Mouse (Mus musculus) stomach, postnatal 0 days (tissue): ENCODE data around the gene Syt1. TPM values are rescaled to one million over a fixed set of nuclear protein-coding genes. Genes with fewer than 3 reads are reported as not detected.

Experiments
- ATAC-seq: fragments of 200-750 bp; cut with Nextera tagmentation; 2 replicates; pipeline ENCODE4 v1.8.0; 2017; ENCODE audit not compliant: low FRiP score, low TSS enrichment
- DNase-seq: peaks from one replicate; pipeline ENCODE4 v3.0.0-alpha.2; 2016; ENCODE audit warnings: low spot score
- H3K27ac ChIP-seq: fragments of 300-500 bp; sonication (generic); replicated peaks from 2 replicates; pipeline ENCODE4 v1.5.1; 2014; ENCODE audit warnings: mild to moderate bottlenecking, control low read depth
- H3K27me3 ChIP-seq: fragments of 300-500 bp; sonication (generic); 2 replicates; pipeline ENCODE4 v1.6.1; 2014; ENCODE audit warnings: low read length; ENCODE audit not compliant: control insufficient read depth, insufficient read depth
- H3K36me3 ChIP-seq: fragments of 300-500 bp; sonication (generic); 2 replicates; pipeline ENCODE4 v1.6.1; 2014; ENCODE audit warnings: low read length, mixed read lengths; ENCODE audit not compliant: control insufficient read depth, insufficient read depth
- H3K4me1 ChIP-seq: fragments of 300-500 bp; sonication (generic); replicated peaks from 2 replicates; pipeline ENCODE4 v1.6.1; 2014; ENCODE audit warnings: antibody characterized with exemption; ENCODE audit not compliant: control insufficient read depth, insufficient read depth
- H3K4me2 ChIP-seq: fragments of 300-500 bp; sonication (generic); replicated peaks from 2 replicates; pipeline ENCODE4 v1.6.1; 2014; ENCODE audit warnings: low read depth, mild to moderate bottlenecking, control low read depth, moderate library complexity
- H3K4me3 ChIP-seq: fragments of 300-500 bp; sonication (generic); 2 replicates; pipeline ENCODE4 v1.5.1; 2014; ENCODE audit warnings: low read depth, low read length, control low read depth
- H3K9ac ChIP-seq: fragments of 300-500 bp; sonication (generic); 2 replicates; pipeline ENCODE4 v1.6.1; 2014; ENCODE audit warnings: mild to moderate bottlenecking, low read length, control low read depth, mixed read lengths
- H3K9me3 ChIP-seq: fragments of 300-500 bp; sonication (generic); 2 replicates; pipeline ENCODE4 v1.6.1; 2016; ENCODE audit warnings: low read length; ENCODE audit not compliant: control insufficient read depth
- CTCF ChIP-seq: IDR thresholded peaks from 2 replicates; pipeline ENCODE4 v1.5.1; 2016; ENCODE audit warnings: antibody characterized with exemption, low read depth, mild to moderate bottlenecking, moderate library complexity
- EP300 ChIP-seq: optimal IDR thresholded peaks from 2 replicates; pipeline ENCODE3; 2016; ENCODE audit warnings: antibody characterized with exemption
- WGBS: fragments of 180-500 bp; shearing (Covaris S2); extraction: QIAGEN DNeasy Blood & Tissue Kit; methylation state at CpG from one replicate; pipeline ENCODE4 v1.1.7; 2014; 5-methylcytosine and 5-hydroxymethylcytosine counted together
- polyA plus RNA-seq: library from polyadenylated mRNA; unstranded; fragments of >200 nt; fragmentation: Nextera tagmentation; extraction: Ambion mirVana; gene quantifications from 2 replicates; pipeline ENCODE4 v1.2.1, GENCODE M21; 2015

Gene Syt1
- polyA plus RNA-seq, 1 experiment from 2014 or later = 3.5 TPM

DNA sequence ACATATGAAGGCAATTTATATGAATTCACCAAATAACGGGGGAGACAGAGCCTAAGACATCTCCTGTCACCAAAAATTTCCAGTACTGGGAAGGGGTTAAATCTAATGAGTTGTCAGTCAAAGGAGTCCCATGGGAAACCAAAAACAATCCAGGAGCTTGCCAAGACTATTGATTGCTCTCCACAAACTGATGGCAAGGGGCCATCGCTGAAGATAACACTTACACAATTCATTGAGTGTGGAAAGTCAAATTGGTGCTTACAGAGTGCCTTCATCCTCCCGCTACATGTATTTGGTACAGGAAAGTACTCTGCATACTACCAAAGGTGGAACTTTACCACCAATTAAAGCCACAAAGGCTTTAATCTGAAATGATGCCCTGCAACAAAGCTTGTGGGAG lies 305.1 kb downstream of the Syt1 start:
- TF ChIP-seq CTCF (no peak), EP300 (no peak)
- Histone ChIP-seq H3K4me2 (no peak overlapping the region), H3K36me3 (no peaks in the 10 kb centered on the region), H3K27ac (no peak overlapping the region), H3K27me3 (no peaks in the 10 kb centered on the region), H3K4me1 (no peaks in the 10 kb centered on the region), H3K4me3 (no peak overlapping the region), H3K9me3 (no peaks in the 10 kb centered on the region), H3K9ac (no peak overlapping the region)
- DNase-seq (no peak), ATAC-seq (no peak)
- WGBS = 94% methylated on average over 3 of the region's 3 CpGs

DNA sequence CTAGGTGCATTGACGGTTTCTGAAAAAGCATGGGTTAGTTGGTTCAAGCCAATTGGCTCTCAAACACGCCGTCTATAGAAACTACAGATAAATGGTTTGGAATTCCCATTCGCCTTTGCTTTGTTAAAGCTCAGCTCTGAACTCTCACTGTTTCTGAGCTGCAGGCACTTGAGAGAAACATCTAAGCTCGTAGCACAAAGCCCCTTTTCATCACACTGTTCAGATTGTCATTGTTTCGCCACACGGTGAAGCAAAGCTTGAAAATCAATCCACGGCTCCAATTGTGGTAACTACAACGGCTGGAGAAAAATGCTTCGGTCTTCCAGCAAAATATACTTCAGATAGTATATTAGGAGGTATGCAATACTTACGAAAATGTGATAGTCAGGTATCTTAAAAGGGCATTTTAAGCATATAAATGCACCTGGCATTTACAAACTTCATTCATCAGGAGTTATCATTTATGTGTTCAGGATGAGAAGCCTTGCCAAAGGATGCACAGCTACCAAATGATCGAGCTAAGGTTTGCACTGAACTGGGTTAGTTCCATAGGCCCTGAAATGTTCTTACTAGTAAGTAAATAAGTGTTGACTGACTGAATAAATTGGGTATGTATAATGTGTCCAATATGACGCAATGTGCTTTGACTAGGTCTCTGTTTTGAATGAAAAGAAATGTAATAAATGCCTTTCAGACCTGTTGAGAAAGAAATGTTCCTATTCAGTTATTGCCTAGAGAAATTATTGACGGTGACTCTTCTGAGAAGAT lies 309.2 kb downstream of the Syt1 start:
- H3K27me3 ChIP-seq = no peaks in the 10 kb centered on the region
- H3K4me2 ChIP-seq = no peak overlapping the region
- H3K36me3 ChIP-seq = no peaks in the 10 kb centered on the region
- H3K27ac ChIP-seq = no peak overlapping the region
- DNase-seq (no peak), ATAC-seq (no peak)
- no peaks in the 10 kb centered on the region for H3K9me3 ChIP-seq
- H3K4me1 ChIP-seq = no peaks in the 10 kb centered on the region
- 79% methylated on average over 14 of the region's 14 CpGs for WGBS
- no peak overlapping the region for H3K4me3 ChIP-seq
- TF ChIP-seq CTCF = no peak
- no peak for TF ChIP-seq EP300
- no peak overlapping the region for H3K9ac ChIP-seq

DNA sequence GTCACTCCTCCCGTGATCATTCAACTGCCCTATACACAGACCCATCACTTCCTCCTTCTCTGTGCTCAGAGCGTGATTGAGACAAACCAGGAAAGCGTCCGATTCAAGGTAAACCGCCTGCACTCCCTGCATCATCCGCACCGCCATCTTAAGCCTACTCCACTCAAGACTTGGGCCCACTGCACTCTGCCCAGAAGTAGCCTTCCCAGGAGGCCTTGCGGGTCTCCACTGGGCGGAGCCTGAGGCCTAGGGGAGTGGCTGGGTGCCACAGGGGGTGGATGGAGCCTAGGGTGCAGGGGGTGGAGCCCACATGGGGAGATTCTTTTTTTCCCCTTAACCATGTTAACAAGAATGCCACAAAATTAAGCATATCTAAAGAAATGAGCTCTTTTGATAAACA lies 310.8 kb downstream of the Syt1 start, which contains the start of gene Gm5136:
Gene Gm5136, minus strand, starts transcription at position 215 of the 400 bp plus-strand sequence.
- H3K9ac ChIP-seq = no peak within 1 kb of the TSS
- H3K27me3 ChIP-seq = no peaks in the 10 kb centered on the region
- WGBS = 96% methylated on average over 9 of the region's 9 CpGs
- TF ChIP-seq EP300 = no peak
- H3K4me1 ChIP-seq = no peaks in the 10 kb centered on the region
- H3K9me3 ChIP-seq = no peaks in the 10 kb centered on the region
- H3K36me3 ChIP-seq = no peaks in the 10 kb centered on the region
- no peak within 1 kb of the TSS for H3K4me3 ChIP-seq
- DNase-seq (no peak), ATAC-seq (no peak)
- H3K27ac ChIP-seq = no peak within 1 kb of the TSS
- no peak within 1 kb of the TSS for H3K4me2 ChIP-seq

DNA sequence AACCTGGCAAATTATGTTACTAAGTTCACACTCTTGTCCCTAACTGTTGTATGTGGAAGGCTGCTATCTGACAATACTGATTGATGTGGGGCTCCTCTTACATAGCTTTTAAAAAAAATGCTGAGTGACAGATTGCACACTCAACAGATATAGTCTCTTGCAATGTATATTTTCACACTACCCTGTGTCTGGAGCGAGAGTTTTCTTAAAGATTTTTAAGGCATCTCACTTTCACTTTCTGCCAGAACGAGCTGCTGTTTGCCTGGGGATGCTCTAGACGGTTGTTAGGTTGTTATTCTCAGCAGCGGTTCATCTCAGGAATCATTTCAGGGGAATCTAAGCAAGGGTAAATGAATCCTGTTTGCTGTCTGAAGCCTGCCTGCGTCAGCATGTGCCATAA lies 313.7 kb downstream of the Syt1 start:
- WGBS = 50% methylated on average over 5 of the region's 5 CpGs
- no peak for TF ChIP-seq CTCF
- no peak for TF ChIP-seq EP300
- H3K4me1 ChIP-seq = no peaks in the 10 kb centered on the region
- no peaks in the 10 kb centered on the region for H3K9me3 ChIP-seq
- H3K4me2 ChIP-seq = no peak overlapping the region
- no peaks in the 10 kb centered on the region for H3K27me3 ChIP-seq
- H3K36me3 ChIP-seq = no peaks in the 10 kb centered on the region
- no peak overlapping the region for H3K4me3 ChIP-seq
- no peak overlapping the region for H3K9ac ChIP-seq
- no peak overlapping the region for H3K27ac ChIP-seq
- no peak for ATAC-seq
- DNase-seq = no peak

DNA sequence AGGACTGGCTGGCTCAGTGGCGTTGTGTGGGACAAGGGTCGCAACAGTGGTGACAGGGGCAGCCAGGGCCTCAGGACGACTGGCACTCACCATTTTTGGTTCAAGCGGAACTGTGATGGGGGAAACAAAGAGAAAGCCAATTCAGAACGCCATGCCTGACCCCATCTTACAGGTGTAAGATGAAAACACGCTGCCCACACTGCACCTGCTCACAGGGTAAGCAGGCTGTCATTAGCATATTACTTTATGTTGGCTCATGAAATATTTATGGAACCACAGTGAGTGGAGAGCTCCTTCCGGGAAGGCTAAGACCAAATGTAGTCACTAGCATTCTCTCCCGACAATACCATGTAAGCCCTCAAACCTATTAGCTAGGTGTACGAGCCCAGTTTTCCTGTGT lies 319.8 kb downstream of the Syt1 start:
- 80% methylated on average over 9 of the region's 9 CpGs for WGBS

DNA sequence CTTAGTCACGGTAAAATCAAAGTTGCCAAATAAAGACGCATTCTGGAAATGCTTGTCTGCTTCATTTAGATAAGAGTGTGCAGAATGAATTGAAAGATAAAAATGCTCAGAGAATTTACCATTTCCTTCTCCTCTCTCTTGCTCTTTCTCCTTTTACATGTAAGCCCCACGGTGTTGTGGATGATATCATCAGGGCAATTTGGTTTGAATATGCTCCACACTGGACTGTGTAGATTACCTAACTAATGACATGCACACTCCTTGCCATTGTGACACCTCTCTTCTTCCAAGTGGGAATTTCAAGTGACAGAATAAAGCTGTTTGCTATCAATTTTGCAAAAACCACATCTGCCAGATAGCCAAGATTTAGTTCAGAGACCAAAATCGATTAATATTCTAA lies 324.1 kb downstream of the Syt1 start:
- Histone ChIP-seq H3K27ac (no peak overlapping the region), H3K9me3 (no peaks in the 10 kb centered on the region), H3K9ac (no peak overlapping the region), H3K4me2 (no peak overlapping the region), H3K4me3 (no peak overlapping the region), H3K4me1 (no peaks in the 10 kb centered on the region), H3K27me3 (no peaks in the 10 kb centered on the region), H3K36me3 (no peaks in the 10 kb centered on the region)
- WGBS = 71% methylated on average over 4 of the region's 4 CpGs
- TF ChIP-seq CTCF (no peak), EP300 (no peak)
- no peak for ATAC-seq
- no peak for DNase-seq

More for the DNA sequence above, 319.8 kb downstream of the Syt1 start:
- ATAC-seq (no peak), DNase-seq (no peak)
- Histone ChIP-seq H3K4me1 (no peaks in the 10 kb centered on the region), H3K9me3 (no peaks in the 10 kb centered on the region), H3K4me2 (no peak overlapping the region), H3K27ac (no peak overlapping the region), H3K27me3 (no peaks in the 10 kb centered on the region), H3K4me3 (no peak overlapping the region), H3K9ac (no peak overlapping the region), H3K36me3 (no peaks in the 10 kb centered on the region)
- TF ChIP-seq CTCF = no peak
- no peak for TF ChIP-seq EP300
